Mouse (Mus musculus) heart, embryonic 14.5 days (tissue): Measurements from ENCODE around the gene Zfc3h1. TPM values are rescaled to one million over a fixed set of nuclear protein-coding genes. Genes with fewer than 3 reads are reported as not detected.

Experiments used
- ATAC-seq: fragments of 200-750 bp; cut with Nextera tagmentation; 2 replicates; pipeline ENCODE4 v1.8.0; 2017; ENCODE audit warnings: low read depth, moderate TSS enrichment; ENCODE audit not compliant: insufficient number of reproducible peaks, insufficient read depth, low FRiP score
- H3K27ac ChIP-seq, 2 experiments: fragments of 200-500 bp in 1 of 2; fragments of 300-500 bp in 1 of 2; sonication (generic) in 1 of 2; replicated peaks in 1 of 2; 2 replicates each; pipeline ENCODE4 v1.5.1; 2012 to 2014; ENCODE audit warnings: low read depth in 2 of 2, low read length in 2 of 2, control low read depth in 1 of 2, mild to moderate bottlenecking in 1 of 2, mixed read lengths in 1 of 2; ENCODE audit not compliant: control insufficient read depth in 1 of 2, insufficient read depth in 1 of 2
- H3K27me3 ChIP-seq: fragments of 300-500 bp; sonication (generic); 2 replicates; pipeline ENCODE4 v1.6.1; 2014; ENCODE audit warnings: mild to moderate bottlenecking, low read length, control low read depth; ENCODE audit not compliant: control insufficient read depth, insufficient read depth
- H3K36me3 ChIP-seq: fragments of 300-500 bp; sonication (generic); 2 replicates; pipeline ENCODE4 v1.6.1; 2014; ENCODE audit warnings: mild to moderate bottlenecking, control low read depth, low read length, mixed read lengths; ENCODE audit not compliant: control insufficient read depth, insufficient read depth
- H3K4me1 ChIP-seq, 2 experiments: fragments of 200-500 bp in 1 of 2; fragments of 300-500 bp in 1 of 2; sonication (generic) in 1 of 2; 2 replicates each; pipeline ENCODE4 v1.6.1; 2012 to 2014; ENCODE audit warnings: low read length in 2 of 2, control low read depth in 1 of 2, mixed read lengths in 1 of 2; ENCODE audit not compliant: control insufficient read depth in 2 of 2, insufficient read depth in 2 of 2
- H3K4me2 ChIP-seq: fragments of 300-500 bp; sonication (generic); 2 replicates; pipeline ENCODE4 v1.6.1; 2014; ENCODE audit warnings: mild to moderate bottlenecking, low read length
- H3K4me3 ChIP-seq, 2 experiments: fragments of 200-500 bp in 1 of 2; fragments of 300-500 bp in 1 of 2; sonication (generic) in 1 of 2; 2 replicates each; pipeline ENCODE4 v1.5.1; 2012 to 2014; ENCODE audit warnings: low read length in 2 of 2, mild to moderate bottlenecking in 2 of 2, control low read depth in 1 of 2, low read depth in 1 of 2, moderate library complexity in 1 of 2; ENCODE audit not compliant: control insufficient read depth in 1 of 2, insufficient read depth in 1 of 2
- H3K9ac ChIP-seq: fragments of 300-500 bp; sonication (generic); 2 replicates; pipeline ENCODE4 v1.6.1; 2014; ENCODE audit warnings: mild to moderate bottlenecking, low read length
- H3K9me3 ChIP-seq: fragments of 300-500 bp; sonication (generic); 2 replicates; pipeline ENCODE4 v1.6.1; 2016; ENCODE audit warnings: low read length, control low read depth; ENCODE audit not compliant: control insufficient read depth
- WGBS: fragments of 180-500 bp; shearing (Covaris S2); extraction: QIAGEN DNeasy Blood & Tissue Kit; methylation state at CpG from one replicate; pipeline ENCODE4 v1.1.7; 2014; 5-methylcytosine and 5-hydroxymethylcytosine counted together
- polyA plus RNA-seq: library from polyadenylated mRNA; unstranded; fragments of >200 nt; fragmentation: Nextera tagmentation; extraction: Ambion mirVana; gene quantifications from 2 replicates; pipeline ENCODE4 v1.2.1, GENCODE M21; 2014

Gene Zfc3h1
- polyA plus RNA-seq, 1 experiment from 2014 or later, result 18.8 TPM

DNA sequence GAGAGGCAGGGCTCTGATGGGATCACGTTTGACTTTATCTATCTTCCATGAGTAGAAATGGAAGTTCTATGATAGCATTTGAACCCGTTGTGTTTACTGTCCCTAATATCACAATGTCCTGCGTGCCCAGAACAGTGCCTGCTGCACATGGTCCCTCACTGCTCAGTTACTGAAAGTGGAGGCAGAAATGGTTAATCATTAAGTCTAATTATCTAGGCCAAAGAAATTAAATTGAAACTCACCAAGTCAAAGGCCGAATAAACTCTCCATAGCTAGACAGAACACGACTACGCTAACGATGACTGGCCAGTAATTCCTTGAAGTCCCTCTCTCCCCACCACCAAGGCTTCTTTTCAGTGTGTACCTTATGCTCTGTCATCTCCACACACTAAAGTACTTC lies 35.2 kb upstream of the Zfc3h1 start:
- H3K4me3 ChIP-seq, result no peak overlapping the region

DNA sequence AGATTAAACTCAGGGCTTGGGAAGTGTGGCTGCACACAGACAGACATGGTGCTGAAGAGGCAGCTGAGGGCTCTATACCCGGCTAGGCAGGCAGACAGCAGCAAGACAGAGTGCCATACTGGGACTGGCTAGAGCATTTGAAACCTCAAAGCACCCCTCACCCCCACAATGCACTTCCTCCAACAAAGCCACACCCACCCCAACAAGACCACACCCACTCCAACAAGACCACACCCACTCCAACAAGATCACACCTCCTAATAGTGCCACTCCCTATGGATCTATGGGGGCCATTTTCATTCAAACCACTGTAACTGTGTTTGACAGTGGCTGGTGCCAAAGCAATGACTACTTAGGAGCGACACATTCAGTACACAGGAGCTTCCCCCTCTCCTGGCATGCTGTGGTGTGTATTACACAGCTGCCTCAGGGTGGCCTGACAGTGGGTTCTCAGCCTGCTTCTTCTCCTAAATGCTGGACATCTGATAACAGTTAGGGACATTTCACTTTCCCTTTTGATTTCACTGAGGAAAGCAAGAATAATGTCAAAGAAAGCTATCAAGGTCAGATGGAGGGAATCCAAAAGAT lies 33.9 kb upstream of the Zfc3h1 start:
- H3K9me3 ChIP-seq, result no peaks in the 10 kb centered on the region
- peaks cover 6% of the 10 kb centered on the region; the same call in 1 of the 2 replicates for H3K36me3 ChIP-seq
- H3K9ac ChIP-seq, result no peak overlapping the region
- no peak for ATAC-seq
- H3K27me3 ChIP-seq, result no peaks in the 10 kb centered on the region
- H3K4me1 ChIP-seq, result no peaks in the 10 kb centered on the region
- H3K27ac ChIP-seq, result no peak overlapping the region
- no peak overlapping the region for H3K4me3 ChIP-seq
- no peak overlapping the region for H3K4me2 ChIP-seq
- 75% methylated on average over 2 of the region's 2 CpGs for WGBS

More for the DNA sequence above, 35.2 kb upstream of the Zfc3h1 start:
- Histone ChIP-seq H3K36me3 (peaks cover 15% of the 10 kb centered on the region), H3K4me1 (no peaks in the 10 kb centered on the region), H3K9ac (no peak overlapping the region), H3K4me2 (no peak overlapping the region), H3K27me3 (no peaks in the 10 kb centered on the region), H3K9me3 (no peaks in the 10 kb centered on the region), H3K27ac (no peak overlapping the region)
- no peak for ATAC-seq
- 82% methylated on average over 7 of the region's 7 CpGs for WGBS

DNA sequence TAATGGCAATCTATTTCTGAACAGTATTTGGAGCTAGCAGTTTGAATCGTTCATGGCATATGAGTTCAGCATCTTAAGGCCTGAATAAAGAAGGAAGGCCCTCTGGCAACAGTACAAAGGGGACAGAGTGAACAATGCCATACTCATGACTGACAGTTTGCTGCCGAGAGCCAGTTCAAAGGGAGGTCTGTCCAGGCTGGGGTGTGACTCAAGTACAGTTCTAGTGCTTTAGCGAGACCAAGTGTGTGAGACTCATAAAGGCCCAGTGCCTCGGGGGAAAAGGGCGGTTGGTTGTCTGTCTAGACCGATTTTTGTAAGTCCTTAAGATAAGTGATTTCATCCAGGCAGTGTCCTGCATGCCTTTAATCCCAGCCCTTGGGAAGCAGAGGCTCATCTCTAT lies 30.2 kb upstream of the Zfc3h1 start:
- no peaks in the 10 kb centered on the region for H3K4me1 ChIP-seq
- peaks cover 11% of the 10 kb centered on the region; the same call in 1 of the 2 replicates for H3K36me3 ChIP-seq
- no peak for ATAC-seq
- no peak overlapping the region for H3K9ac ChIP-seq
- 56% methylated on average over 6 of the region's 6 CpGs for WGBS
- no peaks in the 10 kb centered on the region for H3K27me3 ChIP-seq
- H3K27ac ChIP-seq, result no peak overlapping the region
- H3K4me3 ChIP-seq, result no peak overlapping the region
- no peaks in the 10 kb centered on the region for H3K9me3 ChIP-seq
- no peak overlapping the region for H3K4me2 ChIP-seq

DNA sequence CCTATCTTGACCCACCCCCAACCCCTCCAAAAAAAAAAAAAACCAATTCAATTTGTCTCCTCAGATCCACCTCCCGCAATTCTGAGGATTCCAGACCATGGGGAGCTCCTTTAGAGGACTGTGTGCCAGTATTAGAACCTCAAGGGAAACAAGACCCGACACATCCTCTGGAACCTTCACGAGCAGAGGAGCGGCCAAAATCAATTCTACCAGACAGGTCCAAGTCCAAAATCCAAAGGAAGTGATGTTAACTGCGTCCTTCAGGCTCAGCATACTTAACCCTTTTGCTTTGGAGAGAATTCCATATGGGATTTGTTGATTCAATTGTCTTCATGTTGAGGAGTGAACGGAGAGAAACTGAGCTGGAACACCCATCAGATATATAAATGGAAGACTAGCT lies 29.7 kb upstream of the Zfc3h1 start:
- no peak for ATAC-seq
- WGBS, result 87% methylated on average over 6 of the region's 6 CpGs
- no peaks in the 10 kb centered on the region for H3K27me3 ChIP-seq
- no peak overlapping the region for H3K9ac ChIP-seq
- no peaks in the 10 kb centered on the region for H3K4me1 ChIP-seq
- no peak overlapping the region for H3K27ac ChIP-seq
- H3K4me2 ChIP-seq, result no peak overlapping the region
- no peaks in the 10 kb centered on the region for H3K9me3 ChIP-seq
- peaks cover 11% of the 10 kb centered on the region; the same call in 1 of the 2 replicates for H3K36me3 ChIP-seq
- H3K4me3 ChIP-seq, result no peak overlapping the region

DNA sequence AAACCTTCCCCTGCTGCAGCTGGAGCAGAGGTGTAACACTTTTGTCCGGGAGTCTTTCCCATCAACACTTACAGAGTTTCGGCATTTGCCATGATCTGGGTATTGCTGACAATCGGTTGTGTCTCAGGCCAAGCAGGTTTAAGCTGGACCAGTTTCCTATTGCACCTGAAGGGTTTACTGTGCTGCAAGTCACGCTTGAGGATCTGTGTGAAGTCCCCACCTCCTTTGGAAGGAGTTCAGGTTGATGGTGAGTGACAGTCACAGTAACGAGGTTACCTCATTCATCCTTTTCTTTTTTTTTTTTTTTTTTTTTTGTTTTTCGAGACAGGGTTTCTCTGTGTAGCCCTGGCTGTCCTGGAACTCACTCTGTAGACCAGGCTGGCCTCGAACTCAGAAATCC lies 28.7 kb upstream of the Zfc3h1 start:
- Histone ChIP-seq H3K4me1 (no peaks in the 10 kb centered on the region), H3K36me3 (peaks cover 11% of the 10 kb centered on the region; the same call in 1 of the 2 replicates), H3K4me3 (no peak overlapping the region), H3K9me3 (no peaks in the 10 kb centered on the region), H3K27ac (no peak overlapping the region), H3K27me3 (no peaks in the 10 kb centered on the region), H3K4me2 (no peak overlapping the region), H3K9ac (no peak overlapping the region)
- 90% methylated on average over 6 of the region's 7 CpGs for WGBS
- ATAC-seq, result no peak

DNA sequence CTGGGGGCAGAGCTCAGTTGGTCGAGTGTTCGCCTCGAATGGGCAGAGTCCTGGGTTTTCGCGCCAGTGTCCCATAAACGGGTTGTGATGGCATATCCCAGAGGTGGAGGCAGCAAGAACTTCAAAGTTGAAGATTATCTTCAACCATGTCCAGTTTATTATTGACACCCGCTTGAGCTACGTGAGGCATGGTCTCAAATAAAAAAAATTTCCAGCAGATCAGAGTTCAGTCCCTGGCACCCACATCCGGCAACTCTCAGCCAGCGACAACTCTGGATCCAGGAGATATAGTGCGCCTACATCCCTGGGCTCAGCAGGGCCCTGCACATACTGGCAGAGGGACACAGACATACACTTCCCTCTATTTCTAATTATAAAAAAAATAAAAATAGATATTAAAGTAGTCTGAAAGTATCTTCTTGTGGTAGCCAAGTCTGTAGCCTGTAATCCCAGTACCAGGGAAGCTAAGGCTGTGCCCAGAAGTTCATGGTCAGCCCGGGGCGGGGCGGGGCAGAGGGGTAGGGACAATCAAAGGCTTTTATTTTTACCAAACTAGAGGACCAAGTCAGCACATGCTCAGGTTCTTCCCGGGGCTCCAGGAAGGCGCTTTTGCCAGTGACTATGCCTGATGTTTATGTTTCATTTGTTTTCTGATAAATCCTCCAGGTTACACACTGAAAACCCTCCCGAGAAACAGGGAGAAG lies 26.4 kb upstream of the Zfc3h1 start:
- no peak overlapping the region for H3K4me3 ChIP-seq
- no peak overlapping the region for H3K4me2 ChIP-seq
- peaks cover 3 to 6% of the 10 kb centered on the region in 2 experiments; a peak in 2 of 4 replicates for H3K4me1 ChIP-seq
- peaks cover 11% of the 10 kb centered on the region; the same call in 1 of the 2 replicates for H3K36me3 ChIP-seq
- H3K27ac ChIP-seq, result no peak overlapping the region
- H3K9ac ChIP-seq, result no peak overlapping the region
- no peaks in the 10 kb centered on the region for H3K9me3 ChIP-seq
- 85% methylated on average over 17 of the region's 17 CpGs for WGBS
- no peaks in the 10 kb centered on the region for H3K27me3 ChIP-seq
- no peak for ATAC-seq

DNA sequence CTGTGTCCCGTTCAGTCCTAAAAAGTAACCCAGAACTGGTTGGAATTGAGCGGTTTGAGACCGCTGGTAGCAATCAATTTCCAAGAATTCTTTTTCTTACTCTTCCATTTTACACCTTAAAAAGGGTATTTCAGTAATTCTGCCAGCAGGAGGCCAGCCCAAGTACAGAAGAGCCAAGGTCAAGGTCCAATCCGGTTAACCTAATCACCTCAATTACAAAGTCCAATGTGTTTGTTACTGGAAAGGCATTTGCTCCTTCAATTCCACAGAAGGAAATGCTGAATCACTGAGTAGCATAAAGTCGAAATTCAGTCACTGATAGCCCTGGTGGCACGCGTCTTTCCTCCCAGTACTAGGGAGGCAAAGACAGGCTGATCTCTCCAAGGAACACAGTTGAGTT lies 25.7 kb upstream of the Zfc3h1 start:
- Histone ChIP-seq H3K4me1 (peaks cover 3 to 6% of the 10 kb centered on the region in 2 experiments; a peak in 2 of 4 replicates), H3K36me3 (peaks cover 11% of the 10 kb centered on the region; the same call in 1 of the 2 replicates), H3K27ac (no peak overlapping the region), H3K27me3 (no peaks in the 10 kb centered on the region), H3K9me3 (no peaks in the 10 kb centered on the region), H3K4me3 (no peak overlapping the region), H3K9ac (no peak overlapping the region), H3K4me2 (no peak overlapping the region)
- WGBS, result 86% methylated on average over 7 of the region's 7 CpGs
- ATAC-seq, result no peak
